Mouse (Mus musculus): ENCODE results near the gene Recql. TPM values are rescaled to one million over a fixed set of nuclear protein-coding genes. Genes with fewer than 3 reads are reported as not detected.
"Not testable (repeated sequence)": the region's sequence is repeated elsewhere in the genome, so short reads cannot be mapped to it uniquely, and the experiment has no call there.

Gene Recql
- polyA plus RNA-seq, 1 experiment from 2014 or later, result 25.0 TPM

GRCm38 (mm10) chr6:142357106-142357505, 29.8 kb downstream of the Recql start:
- ATAC-seq (replicated peaks; ENCODE audit: low FRiP score, low TSS enrichment, low read depth), result no peak

GRCm38 (mm10) chr6:142352099-142352498, 34.8 kb downstream of the Recql start:
- H3K36me3 ChIP-seq (ENCODE audit: control insufficient read depth, insufficient read depth, low read length), result peaks cover 64% of the 10 kb centered on the region
- H3K27ac ChIP-seq (ENCODE audit: low read depth); H3K27me3 ChIP-seq (replicated peaks; ENCODE audit: control insufficient read depth, insufficient read depth, low read length); H3K9ac ChIP-seq (ENCODE audit: low read length); H3K4me2 ChIP-seq (ENCODE audit: low read length); H3K4me3 ChIP-seq (ENCODE audit: low read depth, low read length); ATAC-seq (replicated peaks; ENCODE audit: low FRiP score, low TSS enrichment, low read depth); DNase-seq (ENCODE audit: low spot score); H3K9me3 ChIP-seq (ENCODE audit: control insufficient read depth, low read length); H3K4me1 ChIP-seq (replicated peaks; ENCODE audit: control insufficient read depth, insufficient read depth, low read length): not testable (repeated sequence)
- 74% methylated on average over 3 of the region's 3 CpGs for WGBS

More at GRCm38 (mm10) chr6:142357106-142357505, 29.8 kb downstream of the Recql start:
- WGBS, result 67% methylated on average over 7 of the region's 7 CpGs
- H3K36me3 ChIP-seq (ENCODE audit: control insufficient read depth, insufficient read depth, low read length), result peaks cover 69% of the 10 kb centered on the region
- no peak for DNase-seq (ENCODE audit: low spot score)
- no peak overlapping the region for H3K27ac ChIP-seq (ENCODE audit: low read depth)
- H3K9me3 ChIP-seq (ENCODE audit: control insufficient read depth, low read length), result no peaks in the 10 kb centered on the region
- no peaks in the 10 kb centered on the region for H3K27me3 ChIP-seq (replicated peaks; ENCODE audit: control insufficient read depth, insufficient read depth, low read length)
- no peaks in the 10 kb centered on the region for H3K4me1 ChIP-seq (replicated peaks; ENCODE audit: control insufficient read depth, insufficient read depth, low read length)
- no peak overlapping the region for H3K4me3 ChIP-seq (ENCODE audit: low read depth, low read length)
- H3K9ac ChIP-seq (ENCODE audit: low read length), result no peak overlapping the region
- H3K4me2 ChIP-seq (ENCODE audit: low read length), result no peak overlapping the region

GRCm38 (mm10) chr6:142347431-142348385, 39.2 kb downstream of the Recql start:
- Histone ChIP-seq H3K4me2 (ENCODE audit: low read length) (no peak overlapping the region), H3K9me3 (ENCODE audit: control insufficient read depth, low read length) (no peaks in the 10 kb centered on the region), H3K9ac (ENCODE audit: low read length) (no peak overlapping the region), H3K4me3 (ENCODE audit: low read depth, low read length) (no peak overlapping the region), H3K27me3 (replicated peaks; ENCODE audit: control insufficient read depth, insufficient read depth, low read length) (no peaks in the 10 kb centered on the region), H3K4me1 (replicated peaks; ENCODE audit: control insufficient read depth, insufficient read depth, low read length) (peaks cover 11% of the 10 kb centered on the region; the same call in 1 of the 2 replicates), H3K27ac (ENCODE audit: low read depth) (no peak overlapping the region), H3K36me3 (ENCODE audit: control insufficient read depth, insufficient read depth, low read length) (peaks cover 35% of the 10 kb centered on the region)
- no peak for DNase-seq (ENCODE audit: low spot score)
- WGBS, result 72% methylated on average over 11 of the region's 11 CpGs
- no peak for ATAC-seq (replicated peaks; ENCODE audit: low FRiP score, low TSS enrichment, low read depth)

- H3K4me1 ChIP-seq (replicated peaks; ENCODE audit: control insufficient read depth, insufficient read depth, low read length), result peaks cover 11% of the 10 kb centered on the region; the same call in 1 of the 2 replicates
- H3K9me3 ChIP-seq (ENCODE audit: control insufficient read depth, low read length), result no peaks in the 10 kb centered on the region
- WGBS, result 44% methylated on average over 12 of the region's 12 CpGs
- peak overlapping the region; percentile 82 for H3K4me3 ChIP-seq (ENCODE audit: low read depth, low read length)
- H3K27me3 ChIP-seq (replicated peaks; ENCODE audit: control insufficient read depth, insufficient read depth, low read length), result no peaks in the 10 kb centered on the region
- peak overlapping the region; percentile 53 for H3K4me2 ChIP-seq (ENCODE audit: low read length)
- H3K9ac ChIP-seq (ENCODE audit: low read length), result peak overlapping the region; percentile 40
- no peak overlapping the region for H3K27ac ChIP-seq (ENCODE audit: low read depth)
- ATAC-seq (replicated peaks; ENCODE audit: low FRiP score, low TSS enrichment, low read depth) (peak; percentile 37), DNase-seq (ENCODE audit: low spot score) (no peak)
- H3K36me3 ChIP-seq (ENCODE audit: control insufficient read depth, insufficient read depth, low read length), result peaks cover 23% of the 10 kb centered on the region
Measured at GRCm38 (mm10) chr6:142346181-142347110, 40.4 kb downstream of the Recql start.

- peak within 1 kb of the TSS; percentile 53 for H3K4me2 ChIP-seq (ENCODE audit: low read length)
- no peaks in the 10 kb centered on the region for H3K27me3 ChIP-seq (replicated peaks; ENCODE audit: control insufficient read depth, insufficient read depth, low read length)
- under 1% methylated on average over 48 of the region's 48 CpGs for WGBS
- DNase-seq (ENCODE audit: low spot score) (peak; percentile 93), ATAC-seq (replicated peaks; ENCODE audit: low FRiP score, low TSS enrichment, low read depth) (peak; percentile 94)
- peaks cover 11% of the 10 kb centered on the region; the same call in 1 of the 2 replicates for H3K4me1 ChIP-seq (replicated peaks; ENCODE audit: control insufficient read depth, insufficient read depth, low read length)
- H3K27ac ChIP-seq (ENCODE audit: low read depth), result peak within 1 kb of the TSS; percentile 77
- no peaks in the 10 kb centered on the region for H3K9me3 ChIP-seq (ENCODE audit: control insufficient read depth, low read length)
- H3K36me3 ChIP-seq (ENCODE audit: control insufficient read depth, insufficient read depth, low read length), result peaks cover 16% of the 10 kb centered on the region; the same call in 1 of the 2 replicates
- H3K4me3 ChIP-seq (ENCODE audit: low read depth, low read length), result peak within 1 kb of the TSS; percentile 82
- H3K9ac ChIP-seq (ENCODE audit: low read length), result peak within 1 kb of the TSS; percentile 40
Measured at GRCm38 (mm10) chr6:142345440-142346038, 41.3 kb downstream of the Recql start, which contains the start of gene Pyroxd1. Gene Pyroxd1, plus strand, starts transcription at chr6:142345654.

GRCm38 (mm10) chr6:142343561-142343960, 43.3 kb downstream of the Recql start:
- no peak overlapping the region for H3K4me2 ChIP-seq (ENCODE audit: low read length)
- H3K9ac ChIP-seq (ENCODE audit: low read length), result no peak overlapping the region
- DNase-seq (ENCODE audit: low spot score) (peak; percentile 78), ATAC-seq (replicated peaks; ENCODE audit: low FRiP score, low TSS enrichment, low read depth) (no peak)
- no peaks in the 10 kb centered on the region for H3K9me3 ChIP-seq (ENCODE audit: control insufficient read depth, low read length)
- H3K4me3 ChIP-seq (ENCODE audit: low read depth, low read length), result no peak overlapping the region
- WGBS, result 76% methylated on average over 2 of the region's 2 CpGs
- H3K27ac ChIP-seq (ENCODE audit: low read depth), result no peak overlapping the region
- H3K27me3 ChIP-seq (replicated peaks; ENCODE audit: control insufficient read depth, insufficient read depth, low read length), result no peaks in the 10 kb centered on the region
- H3K4me1 ChIP-seq (replicated peaks; ENCODE audit: control insufficient read depth, insufficient read depth, low read length), result peaks cover 11% of the 10 kb centered on the region; the same call in 1 of the 2 replicates
- no peaks in the 10 kb centered on the region for H3K36me3 ChIP-seq (ENCODE audit: control insufficient read depth, insufficient read depth, low read length)

GRCm38 (mm10) chr6:142339576-142339975, 47.3 kb downstream of the Recql start:
- Histone ChIP-seq H3K4me3 (ENCODE audit: low read depth, low read length) (no peak overlapping the region), H3K27me3 (replicated peaks; ENCODE audit: control insufficient read depth, insufficient read depth, low read length) (no peaks in the 10 kb centered on the region), H3K27ac (ENCODE audit: low read depth) (no peak overlapping the region), H3K36me3 (ENCODE audit: control insufficient read depth, insufficient read depth, low read length) (no peaks in the 10 kb centered on the region), H3K9me3 (ENCODE audit: control insufficient read depth, low read length) (no peaks in the 10 kb centered on the region), H3K4me2 (ENCODE audit: low read length) (no peak overlapping the region), H3K9ac (ENCODE audit: low read length) (no peak overlapping the region), H3K4me1 (replicated peaks; ENCODE audit: control insufficient read depth, insufficient read depth, low read length) (no peaks in the 10 kb centered on the region)
- 35% methylated on average over 2 of the region's 2 CpGs for WGBS
- no peak for DNase-seq (ENCODE audit: low spot score)
- no peak for ATAC-seq (replicated peaks; ENCODE audit: low FRiP score, low TSS enrichment, low read depth)

GRCm38 (mm10) chr6:142338961-142339360, 47.9 kb downstream of the Recql start:
- no peaks in the 10 kb centered on the region for H3K36me3 ChIP-seq (ENCODE audit: control insufficient read depth, insufficient read depth, low read length)
- no peaks in the 10 kb centered on the region for H3K4me1 ChIP-seq (replicated peaks; ENCODE audit: control insufficient read depth, insufficient read depth, low read length)
- no peak overlapping the region for H3K4me3 ChIP-seq (ENCODE audit: low read depth, low read length)
- DNase-seq (ENCODE audit: low spot score) (no peak), ATAC-seq (replicated peaks; ENCODE audit: low FRiP score, low TSS enrichment, low read depth) (no peak)
- H3K9ac ChIP-seq (ENCODE audit: low read length), result no peak overlapping the region
- H3K9me3 ChIP-seq (ENCODE audit: control insufficient read depth, low read length), result no peaks in the 10 kb centered on the region
- no peak overlapping the region for H3K27ac ChIP-seq (ENCODE audit: low read depth)
- H3K27me3 ChIP-seq (replicated peaks; ENCODE audit: control insufficient read depth, insufficient read depth, low read length), result no peaks in the 10 kb centered on the region
- 71% methylated on average over 2 of the region's 2 CpGs for WGBS
- no peak overlapping the region for H3K4me2 ChIP-seq (ENCODE audit: low read length)

Data from intestine, embryonic 14.5 days (tissue).